Mouse (Mus musculus): ENCODE results near the gene Zfp462.
A peak's percentile ranks its signal among the peaks of the same experiment; 100 is the strongest.

The Zfp462 gene

GRCm38 (mm10) chr4:55049938-55050610, 105.2 kb downstream of the Zfp462 start:
- peak; percentile 73 for DNase-seq

- DNase-seq, result peak; percentile 27
Measured at GRCm38 (mm10) chr4:55051345-55051744, 106.5 kb downstream of the Zfp462 start.

GRCm38 (mm10) chr4:55052686-55053085, 107.8 kb downstream of the Zfp462 start:
- DNase-seq, result peak; percentile 77

DNA sequence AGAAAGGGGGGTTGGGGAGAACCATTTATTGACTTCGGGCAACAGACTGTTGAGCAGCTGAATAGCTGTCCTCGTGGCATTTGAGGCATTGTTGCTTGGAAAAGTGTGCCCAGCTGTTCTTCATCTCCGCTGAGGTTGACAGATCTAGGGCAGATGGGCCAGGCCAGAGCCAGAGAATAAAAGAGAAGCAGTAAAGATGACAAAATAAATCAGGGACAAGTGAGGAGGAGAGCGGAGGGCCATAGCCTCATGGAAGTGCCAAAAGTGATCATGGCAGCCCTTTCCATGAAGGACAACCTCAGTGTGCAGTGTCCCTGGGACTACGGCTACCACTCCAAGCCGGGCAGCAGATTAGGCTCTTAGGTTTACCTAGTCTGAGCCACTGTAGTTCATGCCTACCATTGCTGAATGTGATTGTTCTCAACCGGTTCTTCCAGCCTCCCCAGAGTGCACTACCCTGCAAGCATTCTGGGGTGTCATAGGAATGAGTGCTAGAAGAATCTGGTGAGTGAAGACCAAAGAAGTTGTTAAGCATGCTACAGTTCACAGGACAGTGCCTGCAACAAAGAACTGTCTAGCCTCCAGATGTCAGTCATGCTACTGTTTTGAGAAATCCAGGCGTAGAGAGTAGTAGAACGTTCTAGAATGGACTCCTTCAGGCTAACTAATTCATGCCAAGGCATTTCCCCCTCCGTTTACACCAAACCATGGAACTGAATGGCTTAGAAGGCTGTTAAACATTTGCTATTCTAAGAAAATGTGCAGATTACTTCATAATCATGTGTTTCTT, 113.0 kb downstream of the Zfp462 start:
- peak; percentile 75 for DNase-seq

GRCm38 (mm10) chr4:55058901-55059300, 114.1 kb downstream of the Zfp462 start:
- DNase-seq, result peak; percentile 54

DNA sequence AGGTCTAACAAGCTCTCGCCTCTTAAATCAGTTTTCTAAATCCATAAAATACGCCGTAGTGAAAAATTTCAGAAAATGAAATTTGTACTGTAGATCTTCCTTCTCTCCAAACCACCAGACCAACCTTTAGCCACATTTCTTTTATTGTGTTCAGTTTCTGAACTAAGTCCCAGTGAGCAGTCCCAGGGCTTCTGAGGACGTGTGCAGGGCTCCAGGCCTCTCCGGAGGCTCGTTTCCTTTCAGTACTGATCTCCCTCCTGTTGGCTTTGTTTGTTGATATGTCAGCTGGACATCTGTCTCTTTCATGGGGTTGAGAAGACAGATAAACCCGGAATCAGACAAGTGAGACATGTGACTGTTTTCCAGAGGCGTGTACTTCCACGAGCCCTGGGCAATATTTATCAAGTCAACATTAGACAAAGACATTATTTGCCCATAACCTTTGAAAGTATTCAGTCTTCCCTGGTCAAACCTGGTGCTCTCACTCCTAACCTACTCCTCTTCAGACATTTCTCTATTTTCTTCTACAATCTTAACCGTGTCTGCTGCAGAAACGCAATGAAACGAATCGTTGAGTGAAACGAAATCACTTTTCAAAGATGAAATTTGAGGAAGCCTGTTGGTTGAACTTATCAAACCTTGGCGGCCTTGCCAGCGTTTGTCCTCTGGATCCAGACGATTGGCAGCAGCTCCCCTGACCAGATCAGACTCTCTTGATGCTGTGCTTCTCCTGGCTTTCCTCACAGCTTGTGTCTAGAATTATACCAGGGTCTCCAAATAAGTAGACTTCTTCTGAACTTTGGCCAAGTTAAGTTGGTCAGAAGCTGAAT, 121.7 kb downstream of the Zfp462 start:
- DNase-seq, result peak; percentile 76

- DNase-seq, result peak; percentile 70
Measured at GRCm38 (mm10) chr4:55071535-55071934, 126.7 kb downstream of the Zfp462 start.

- DNase-seq, result peak; percentile 97
Measured at GRCm38 (mm10) chr4:55077133-55077889, 132.5 kb downstream of the Zfp462 start.

DNA sequence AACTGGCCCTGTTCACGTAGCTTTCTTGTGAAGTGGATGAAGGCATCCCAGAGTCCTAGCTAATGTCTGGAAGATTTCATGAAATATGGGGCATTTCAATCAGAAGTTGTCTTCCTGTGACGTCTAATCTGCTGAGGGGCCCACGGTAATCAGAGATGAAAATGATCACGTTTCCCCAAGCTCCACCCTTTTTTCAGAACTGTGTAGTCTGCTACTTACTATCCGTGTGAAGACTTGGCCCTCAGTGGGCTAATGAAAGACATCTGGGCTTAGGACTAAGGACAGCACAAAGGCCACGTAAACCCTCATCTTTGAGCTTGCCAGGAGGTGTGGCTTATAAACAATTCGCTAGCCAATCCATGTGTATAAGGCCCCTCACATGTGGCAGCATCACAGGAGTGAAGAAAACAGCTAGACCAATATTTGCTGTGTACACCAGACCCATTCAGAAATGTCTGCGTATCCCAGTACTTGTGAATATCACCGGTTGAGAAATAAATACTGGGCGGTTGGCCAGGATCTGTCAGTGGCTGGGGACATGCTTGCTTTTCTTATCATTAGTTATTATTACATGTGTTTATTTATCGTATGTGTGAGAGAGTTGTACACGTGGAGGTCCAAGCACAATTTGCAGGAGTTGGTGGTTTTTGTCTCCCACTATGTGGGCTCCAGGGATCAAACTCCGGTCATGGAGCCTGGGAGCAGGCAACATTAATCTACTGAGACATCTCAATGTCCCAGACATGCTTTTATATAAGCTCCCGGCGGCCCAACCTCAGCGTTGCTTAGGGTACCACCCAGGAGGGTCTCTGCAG, 133.3 kb downstream of the Zfp462 start:
- peak; percentile 92 for DNase-seq

DNA sequence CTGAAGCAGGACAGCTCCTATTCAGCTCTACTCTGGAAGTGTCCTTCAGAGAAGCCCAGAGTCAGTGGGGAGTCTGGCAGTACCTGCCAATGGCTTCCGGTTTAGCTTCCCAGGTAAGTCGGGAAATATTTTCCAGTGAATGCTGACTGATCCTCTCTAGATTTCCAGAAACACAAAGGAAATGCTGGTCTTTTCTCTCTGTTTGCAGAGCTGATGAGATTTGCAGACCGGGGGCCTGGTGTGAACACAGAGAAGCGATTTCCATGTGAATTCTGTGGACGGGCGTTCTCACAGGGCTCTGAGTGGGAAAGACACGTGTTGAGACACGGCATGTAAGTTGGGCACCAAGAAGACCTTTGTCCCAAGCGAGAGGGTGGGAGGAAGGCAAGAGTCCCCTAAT, 134.2 kb downstream of the Zfp462 start:
- DNase-seq, result peak; percentile 88

- no peak for DNase-seq
Measured at GRCm38 (mm10) chr4:55084080-55084688, 139.3 kb downstream of the Zfp462 start.

GRCm38 (mm10) chr4:55088153-55088552, 143.3 kb downstream of the Zfp462 start:
- DNase-seq, result no peak

- DNase-seq, result no peak
Measured at GRCm38 (mm10) chr4:55088922-55089321, 144.1 kb downstream of the Zfp462 start.

- DNase-seq, result no peak
Measured at GRCm38 (mm10) chr4:55097157-55097556, 152.3 kb downstream of the Zfp462 start.

DNA sequence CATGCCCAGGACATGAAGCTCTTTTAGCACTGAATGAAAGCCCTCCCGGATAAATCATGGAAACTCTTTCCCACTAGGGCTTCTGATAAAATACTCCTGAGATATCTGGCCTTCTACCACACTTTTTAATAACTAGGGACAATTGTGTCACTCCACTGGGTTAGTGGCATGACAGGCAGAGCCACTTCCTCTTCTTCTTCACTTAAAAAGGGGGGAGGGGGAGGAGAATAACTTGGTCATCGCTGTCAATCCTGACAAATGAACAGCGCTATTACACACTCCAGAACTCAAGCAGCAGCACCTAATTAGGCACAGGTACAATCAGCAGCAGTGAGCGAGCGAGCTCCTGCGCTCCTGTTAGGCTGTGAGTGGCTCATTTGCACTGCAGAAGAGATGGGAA, 153.5 kb downstream of the Zfp462 start:
- DNase-seq, result no peak

GRCm38 (mm10) chr4:55100851-55101250, 156.0 kb downstream of the Zfp462 start:
- no peak for DNase-seq

- no peak for DNase-seq
Measured at GRCm38 (mm10) chr4:55101601-55102000, 156.8 kb downstream of the Zfp462 start.

DNA sequence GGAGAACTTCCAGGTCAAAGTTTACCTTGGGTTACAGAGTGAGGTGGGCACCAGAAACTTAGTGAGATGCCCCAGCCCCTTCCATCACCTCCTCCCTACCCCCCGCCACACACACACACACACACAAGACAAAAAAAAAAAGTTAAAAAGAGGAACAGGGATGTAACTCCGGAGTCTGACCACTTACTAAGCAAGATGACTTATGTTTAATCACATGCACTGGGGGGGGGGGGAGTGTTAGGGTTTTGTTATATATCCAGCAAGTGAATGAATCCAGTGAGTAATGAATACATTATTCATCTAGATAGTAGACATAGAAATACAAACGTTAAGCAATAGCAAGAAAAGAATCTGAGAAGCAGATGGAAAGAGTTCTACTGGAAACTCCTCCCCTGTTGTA, 157.5 kb downstream of the Zfp462 start:
- DNase-seq, result no peak

DNA sequence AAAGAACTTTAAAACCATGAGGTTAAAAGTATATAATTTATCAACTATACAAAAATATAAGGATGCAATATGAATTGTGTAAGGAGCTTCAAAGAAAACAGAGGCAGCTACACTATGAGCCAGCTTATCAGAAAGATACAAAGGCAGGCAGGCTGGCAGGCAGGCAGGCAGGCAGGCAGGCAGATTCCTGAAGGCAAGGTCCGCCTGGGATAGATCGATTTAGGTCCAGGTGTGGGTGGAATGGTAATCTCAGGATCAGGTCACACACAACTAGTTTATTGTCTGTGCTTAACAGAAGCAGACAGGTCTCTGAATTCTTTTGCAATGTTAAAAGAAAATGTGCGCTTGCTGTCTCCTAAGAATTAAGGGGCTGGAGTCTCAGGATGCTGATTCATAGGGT, 158.7 kb downstream of the Zfp462 start:
- no peak for DNase-seq

- DNase-seq, result no peak
Measured at GRCm38 (mm10) chr4:55117839-55118487, 173.1 kb downstream of the Zfp462 start.

DNA sequence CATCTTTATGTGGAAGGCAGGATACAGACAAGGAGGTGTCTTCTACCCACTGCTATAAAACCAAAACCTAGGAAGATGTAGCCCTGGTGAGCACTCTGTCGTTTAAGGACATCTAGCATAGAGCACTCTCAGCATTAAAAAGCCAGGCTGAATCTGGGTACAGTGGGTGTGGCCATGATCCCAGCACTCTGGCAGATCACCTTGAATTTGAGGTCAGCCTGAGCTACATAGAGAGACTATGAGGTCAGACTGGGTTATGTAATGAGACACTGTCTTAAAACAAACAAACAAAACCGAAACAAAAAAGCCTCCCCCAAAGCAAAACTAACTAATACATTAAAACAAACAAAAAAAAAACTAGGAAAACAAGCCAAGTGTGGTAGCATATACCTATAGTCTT, 176.3 kb downstream of the Zfp462 start:
- no peak for DNase-seq
